Mouse (Mus musculus) gonadal fat pad, adult 2 months (tissue): ENCODE results near the gene Hist2h3b. TPM values are rescaled to one million over a fixed set of nuclear protein-coding genes. Genes with fewer than 3 reads are reported as not detected.
"Not testable (repeated sequence)": the region's sequence is repeated elsewhere in the genome, so short reads cannot be mapped to it uniquely, and the experiment has no call there.

Source experiments
- DNase-seq: peaks from one replicate; pipeline ENCODE4 v3.0.0-alpha.2; 2012; ENCODE audit warnings: low read depth
- polyA plus RNA-seq: library from polyadenylated mRNA; depleted of rRNA; stranded (reverse); fragments of >200 nt; gene quantifications from 2 replicates; pipeline ENCODE4 v1.2.3, GENCODE M21; 2012

Hist2h3b gene
- polyA plus RNA-seq, 1 experiment: 34.5 TPM

GRCm38 (mm10) chr3:96238954-96239793 is 29.3 kb upstream of the Hist2h3b start, which contains the start of gene Hist2h3c2:
Gene Hist2h3c2, minus strand, starts transcription at chr3:96239127.
- DNase-seq: not testable (repeated sequence)

DNA sequence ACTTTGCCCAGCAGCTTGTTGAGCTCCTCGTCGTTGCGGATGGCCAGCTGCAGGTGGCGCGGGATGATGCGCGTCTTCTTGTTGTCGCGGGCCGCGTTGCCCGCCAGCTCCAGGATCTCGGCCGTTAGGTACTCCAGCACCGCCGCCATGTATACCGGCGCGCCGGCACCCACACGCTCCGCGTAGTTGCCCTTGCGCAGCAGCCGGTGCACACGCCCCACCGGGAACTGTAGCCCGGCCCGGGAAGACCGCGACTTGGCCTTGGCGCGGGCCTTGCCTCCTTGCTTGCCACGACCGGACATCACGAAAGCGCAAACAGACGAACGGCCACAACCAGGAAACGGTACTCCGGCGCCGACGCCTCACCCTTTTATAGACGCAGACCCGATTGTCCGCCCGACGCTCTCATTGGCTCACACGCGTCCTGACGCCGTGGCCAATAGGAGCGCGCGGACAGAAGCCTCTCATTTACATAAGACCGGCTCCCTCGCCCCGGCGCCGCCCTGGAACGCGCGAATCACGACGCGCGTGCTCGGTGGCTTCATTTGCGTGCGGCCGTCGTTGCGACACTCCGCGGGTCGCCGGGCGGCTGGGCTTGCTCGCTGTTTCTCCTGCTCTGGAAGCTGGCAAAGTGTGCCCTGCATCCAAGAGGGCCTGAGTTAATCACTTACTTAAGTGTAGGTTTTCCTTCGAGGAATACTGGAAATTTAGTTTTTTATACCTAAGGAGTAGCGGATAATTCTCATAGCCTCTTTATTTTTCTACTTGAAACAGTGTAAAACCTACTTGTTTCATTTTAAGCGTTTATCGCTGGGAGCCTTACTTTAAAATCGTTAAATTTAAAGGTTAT is 28.3 kb upstream of the Hist2h3b start, which contains the start of gene Hist2h2aa2:
Hist2h2aa2 (minus strand) TSS at position 328 of the 850 bp plus-strand sequence.
- DNase-seq: not testable (repeated sequence)

GRCm38 (mm10) chr3:96240799-96241197 is 27.7 kb upstream of the Hist2h3b start:
- DNase-seq: no peak

DNA sequence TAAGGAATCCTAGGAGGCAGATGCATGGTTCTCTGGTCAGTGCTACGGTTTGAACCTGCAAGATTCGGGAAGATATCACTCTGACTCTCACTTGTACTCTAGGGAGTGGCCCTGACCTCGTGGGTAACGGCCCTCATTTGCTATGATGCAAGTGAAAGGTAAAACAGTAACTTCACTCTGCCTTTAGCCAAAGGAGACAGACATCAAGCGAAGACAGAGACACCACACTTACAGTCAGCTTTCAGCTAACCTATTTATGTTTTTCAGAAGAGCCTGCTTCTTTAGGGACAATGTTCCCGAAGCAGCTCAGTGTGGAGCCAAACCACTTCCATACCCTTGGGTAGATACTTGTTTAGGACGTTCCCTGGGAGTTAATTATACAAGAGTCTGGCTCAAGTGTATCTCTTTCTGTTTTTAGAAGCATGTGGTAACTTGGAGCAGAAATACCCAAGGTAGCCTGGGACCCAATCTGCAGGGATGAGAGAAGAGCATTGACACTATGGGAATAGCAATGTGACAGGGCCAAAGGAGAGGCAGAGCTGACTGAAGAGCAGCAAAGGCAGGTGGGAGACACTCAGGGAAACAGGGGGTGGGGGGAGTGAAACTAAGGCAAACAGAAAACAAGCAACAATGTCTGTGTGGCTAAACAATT is 24.4 kb upstream of the Hist2h3b start:
- DNase-seq: no peak

- not testable (repeated sequence) for DNase-seq
Measured at GRCm38 (mm10) chr3:96245003-96245886, 23.2 kb upstream of the Hist2h3b start, which contains the start of gene Hist2h2aa1. Gene Hist2h2aa1, plus strand, starts transcription at chr3:96245497.

DNA sequence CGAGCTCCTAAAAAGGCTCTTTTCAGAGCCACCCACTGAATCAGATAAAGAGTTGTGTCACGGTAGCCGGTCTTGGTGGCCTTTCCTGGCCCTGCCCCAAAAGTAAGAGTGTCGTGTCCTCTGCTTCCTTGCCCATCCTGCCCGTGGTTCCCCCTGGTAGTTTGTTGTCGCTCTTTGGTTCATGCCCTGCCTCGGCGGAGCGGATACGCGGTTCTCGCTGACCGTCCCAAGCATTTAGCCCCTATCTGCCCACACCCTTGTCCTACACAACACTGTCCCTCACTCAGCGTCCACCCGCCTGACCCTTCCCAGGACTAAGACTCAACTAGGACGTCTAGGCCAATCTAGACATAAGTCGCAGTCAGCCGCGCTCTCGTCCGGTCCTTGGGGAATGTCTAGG is 22.4 kb upstream of the Hist2h3b start:
- not testable (repeated sequence) for DNase-seq

- not testable (repeated sequence) for DNase-seq
Measured at GRCm38 (mm10) chr3:96246427-96246856, 22.0 kb upstream of the Hist2h3b start, which contains the start of gene Hist2h3c1. Gene Hist2h3c1, plus strand, starts transcription at chr3:96246685.

DNA sequence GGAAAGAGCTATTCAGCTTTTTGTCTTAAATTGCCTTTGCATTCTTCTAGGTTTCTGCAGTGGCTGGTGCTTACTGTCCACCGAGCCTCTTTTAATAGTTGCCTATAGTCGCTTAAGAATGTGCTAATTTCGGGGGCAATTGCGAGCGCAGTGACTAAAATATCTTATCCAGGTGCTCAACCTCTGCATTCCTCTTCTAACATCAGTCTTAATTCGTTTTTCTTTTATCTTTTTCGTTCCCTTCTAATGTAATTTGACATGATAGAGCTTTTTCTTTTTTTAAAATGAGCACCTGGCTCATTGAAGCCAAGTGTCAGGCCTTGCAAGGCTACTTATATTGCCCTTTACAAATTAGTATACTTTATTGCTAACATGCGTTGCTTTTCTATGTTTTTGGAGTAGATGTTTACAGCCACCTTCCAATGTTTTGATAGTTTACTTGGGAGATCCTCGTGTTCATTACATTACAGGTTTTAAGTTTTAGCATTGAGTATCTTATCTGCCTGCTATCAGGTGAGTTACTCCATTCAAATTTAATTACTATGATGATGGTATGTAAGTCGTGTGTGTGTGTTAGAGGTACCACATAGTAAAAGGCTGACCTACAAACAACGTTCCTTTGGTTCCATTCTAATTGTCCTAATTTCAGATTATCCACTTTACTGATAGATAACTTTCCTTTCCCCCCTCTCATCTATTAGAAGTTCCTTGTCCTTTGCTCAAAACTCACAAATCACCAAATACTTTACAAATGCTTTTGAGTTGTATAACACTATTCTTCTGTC is 20.9 kb upstream of the Hist2h3b start:
- DNase-seq: no peak

GRCm38 (mm10) chr3:96248141-96249033 is 20.1 kb upstream of the Hist2h3b start:
- no peak for DNase-seq

DNA sequence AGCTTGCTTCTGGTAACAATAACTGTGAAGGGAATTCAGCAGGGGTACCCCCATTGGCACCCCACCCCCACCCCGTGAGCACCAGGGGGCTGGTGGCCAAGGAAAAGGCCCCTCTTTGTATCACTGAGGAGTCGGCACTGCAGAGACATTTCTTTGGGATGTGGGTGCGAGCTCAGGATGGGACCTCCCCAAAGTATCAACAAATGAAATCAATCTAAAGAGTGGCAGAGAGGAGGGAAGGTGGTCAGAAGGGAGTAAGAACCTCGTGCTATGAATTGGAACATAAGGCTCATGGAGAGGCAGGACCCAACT is 19.5 kb upstream of the Hist2h3b start:
- DNase-seq: no peak

DNA sequence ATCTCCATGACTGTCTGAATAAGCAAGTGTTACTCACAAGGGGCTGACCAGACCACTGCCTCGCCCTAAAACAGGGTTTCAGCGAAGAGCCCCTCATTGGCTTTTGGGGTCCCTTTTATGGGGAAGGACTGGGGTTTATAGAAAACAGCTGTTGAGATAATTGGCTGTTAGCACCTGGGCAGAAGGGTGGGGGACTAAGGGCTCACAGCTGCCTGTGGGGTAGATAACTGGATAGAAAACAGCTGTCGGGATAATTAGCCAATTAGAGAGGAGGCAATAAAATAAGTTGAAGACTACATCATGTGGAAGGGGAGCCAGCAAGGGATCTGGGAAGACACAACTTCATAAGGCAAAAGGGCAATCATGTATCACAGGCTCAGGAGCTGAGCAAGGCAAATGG is 17.6 kb upstream of the Hist2h3b start:
- DNase-seq: no peak

GRCm38 (mm10) chr3:96251787-96252186 is 16.7 kb upstream of the Hist2h3b start:
- DNase-seq: no peak

- DNase-seq: no peak
Measured at GRCm38 (mm10) chr3:96254683-96255355, 13.6 kb upstream of the Hist2h3b start.

DNA sequence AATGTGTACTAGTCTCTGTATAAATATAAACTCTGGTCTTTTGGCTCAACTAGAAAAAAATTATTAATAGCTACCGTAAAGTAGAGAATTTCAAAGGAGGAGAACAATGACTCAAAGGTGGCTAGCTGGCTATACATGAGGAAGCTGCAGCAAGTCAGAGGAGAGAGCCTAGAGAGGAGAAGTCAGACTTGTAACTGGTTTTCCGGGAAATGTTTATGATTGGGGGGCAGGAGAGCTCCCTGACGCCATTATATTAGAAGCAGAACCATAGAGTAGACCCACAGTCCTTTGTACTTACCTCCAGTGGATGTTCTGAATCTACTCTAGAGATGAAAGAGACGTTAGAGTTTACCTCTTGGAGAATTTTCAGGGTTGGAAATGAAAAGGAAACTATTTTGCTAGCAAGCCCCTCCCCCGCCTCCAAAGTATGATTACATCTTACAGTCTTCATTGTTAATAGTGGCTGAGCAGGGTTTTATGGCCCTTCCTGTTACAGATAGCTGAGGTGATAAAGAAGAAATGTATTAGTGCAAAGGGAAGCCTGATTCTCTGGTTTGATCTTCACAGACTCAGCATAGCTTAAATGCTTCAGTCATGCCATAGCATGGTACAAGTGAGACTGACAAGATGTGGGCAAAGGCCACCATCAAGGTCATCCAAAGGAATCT is 12.4 kb upstream of the Hist2h3b start:
- DNase-seq: no peak

DNA sequence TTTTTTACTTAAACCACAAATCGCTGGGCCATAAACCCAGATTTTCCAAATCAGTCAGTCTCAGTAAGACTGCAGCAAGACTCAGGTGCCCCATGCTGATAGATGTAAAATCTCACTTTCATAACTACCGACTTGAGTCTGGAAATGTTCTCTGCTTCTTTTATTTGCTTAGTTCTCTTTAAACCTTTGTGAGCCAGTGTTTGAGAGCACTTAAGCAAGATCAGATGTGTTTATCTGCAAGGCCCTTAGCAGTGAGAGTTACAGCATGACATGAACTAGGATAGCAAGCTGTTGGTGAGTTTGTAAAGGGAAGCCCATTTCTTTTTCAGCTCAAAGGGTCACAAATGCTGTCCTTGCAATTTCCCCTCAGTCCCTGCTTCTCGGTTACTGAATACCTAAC is 11.3 kb upstream of the Hist2h3b start:
- DNase-seq: no peak

GRCm38 (mm10) chr3:96260220-96260619 is 8.2 kb upstream of the Hist2h3b start:
- DNase-seq: no peak

GRCm38 (mm10) chr3:96261623-96262022 is 6.8 kb upstream of the Hist2h3b start:
- no peak for DNase-seq
